Mouse (Mus musculus): ENCODE data around the gene BC030499.

- TF ChIP-seq GATA1 (IDR thresholded peaks at IDR 0.05; ENCODE audit: low read depth, low read length): no peak
- no peak for TF ChIP-seq EP300 (IDR thresholded peaks at IDR 0.05; ENCODE audit: low read depth in 1 of 2, low read length in 2 of 2)
- TF ChIP-seq SMC3 (IDR thresholded peaks at IDR 0.05; ENCODE audit: low read depth, low read length): no peak
- no peak for TF ChIP-seq POLR2A (IDR thresholded peaks at IDR 0.05; ENCODE audit: control insufficient read depth in 1 of 2, insufficient read depth in 1 of 2, low read depth in 1 of 2, low read length in 2 of 2, poor library complexity in 1 of 2)
- no peak for TF ChIP-seq USF2 (IDR thresholded peaks at IDR 0.05; ENCODE audit: borderline replicate concordance in 1 of 2, insufficient read depth in 1 of 2, low read depth in 1 of 2, low read length in 2 of 2)
- TF ChIP-seq ZMIZ1 (IDR thresholded peaks at IDR 0.05; ENCODE audit: low read depth, low read length): no peak
- TF ChIP-seq ELF1 (IDR thresholded peaks at IDR 0.05; ENCODE audit: low read depth, low read length): no peak
- TF ChIP-seq JUND (IDR thresholded peaks at IDR 0.05; ENCODE audit: low read depth, low read length): no peak
- TF ChIP-seq MYB (IDR thresholded peaks at IDR 0.05; ENCODE audit: low read depth, low read length): no peak
- no peak for TF ChIP-seq CTCF (IDR thresholded peaks at IDR 0.05 in 2 of 3, conservative IDR thresholded peaks at IDR 0.05 in 1 of 3; ENCODE audit: control insufficient read depth in 1 of 3, insufficient read depth in 1 of 3, low read depth in 2 of 3, low read length in 3 of 3, poor library complexity in 1 of 3, severe bottlenecking in 1 of 3)
- TF ChIP-seq POLR2AphosphoS5 (IDR thresholded peaks at IDR 0.05; ENCODE audit: borderline replicate concordance, low read depth, low read length): no peak
- TF ChIP-seq E2F4 (IDR thresholded peaks at IDR 0.05; ENCODE audit: borderline replicate concordance, low read depth, low read length): no peak
- no peak for TF ChIP-seq USF1 (IDR thresholded peaks at IDR 0.05; ENCODE audit: low read depth, low read length)
- TF ChIP-seq CHD2 (IDR thresholded peaks at IDR 0.05; ENCODE audit: low read length): no peak
Observed at GRCm38 (mm10) chr11:78341702-78342101, 51.1 kb downstream of the BC030499 start.
